Mouse (Mus musculus): ENCODE results near the gene Chodl. TPM values are rescaled to one million over a fixed set of nuclear protein-coding genes. Genes with fewer than 3 reads are reported as not detected.

Chodl gene
- total RNA-seq (2014; fragmentation: Nextera tagmentation) (not detected in 2 replicates), total RNA-seq (2017) (0.05 and 0.12 TPM in 2 replicates), polyA plus RNA-seq (2012) (not detected in 2 replicates)

DNA sequence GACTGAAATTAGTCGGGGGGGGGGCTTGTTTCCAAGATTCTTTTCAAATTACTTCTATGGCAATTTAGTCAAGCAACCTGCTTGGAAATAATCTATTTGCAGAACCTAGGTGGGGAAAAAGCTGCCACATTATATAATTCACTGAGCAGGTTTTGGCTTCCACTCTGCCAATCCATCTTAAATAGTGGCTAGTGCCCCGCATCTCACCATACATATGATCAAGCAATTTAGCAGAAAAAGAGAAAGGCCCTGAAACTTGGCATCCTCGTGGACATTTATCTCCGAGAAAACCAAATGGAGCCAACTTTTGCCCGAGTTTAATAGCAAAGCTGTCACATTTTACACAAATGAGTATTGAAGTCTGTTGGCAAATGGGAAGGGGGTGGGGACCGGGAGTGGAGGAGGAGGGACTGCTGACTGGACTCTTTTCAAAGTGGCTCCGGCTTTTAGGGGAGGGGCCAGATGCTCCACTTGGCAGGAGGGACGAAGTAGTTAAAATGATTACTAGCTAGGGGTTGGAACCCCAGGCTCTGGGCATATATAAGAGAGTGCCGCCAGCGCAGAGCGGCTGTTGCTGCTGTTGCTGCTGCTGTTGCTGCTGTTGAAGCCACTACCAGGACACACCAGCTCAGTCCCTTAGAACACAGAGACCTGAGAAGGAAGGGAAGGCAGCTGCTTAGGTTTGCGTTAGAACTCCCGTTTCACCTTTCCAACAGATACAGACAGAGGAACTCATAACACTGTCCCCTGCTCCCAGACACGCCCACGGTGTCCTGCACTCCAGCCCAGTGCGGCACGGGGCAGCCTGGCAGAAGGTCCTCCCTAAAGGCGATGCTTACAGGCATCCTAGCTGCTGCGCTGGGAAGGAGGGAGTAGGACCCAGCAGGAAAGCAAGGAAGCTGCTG lies at the start of gene Chodl:
Gene Chodl, plus strand, starts transcription at position 567 of the 905 bp plus-strand sequence.
- DNase-seq (ENCODE audit: low spot score) (no peak), ATAC-seq (ENCODE audit: extremely low read depth, insufficient number of reproducible peaks, low FRiP score, poor library complexity, severe bottlenecking) (no peak)
- Histone ChIP-seq H3K27me3 (ENCODE audit: insufficient read depth, low read length) (no peaks in the 10 kb centered on the region), H3K9me3 (replicated peaks) (peaks cover 13% of the 10 kb centered on the region), H3K4me3 (ENCODE audit: low read depth, low read length) (peak within 1 kb of the TSS; percentile 9; the same call in 1 of the 2 replicates), H3K4me1 (ENCODE audit: insufficient read depth, low read depth, low read length) (no peaks in the 10 kb centered on the region), H3K36me3 (replicated peaks) (no peaks in the 10 kb centered on the region)
- TF ChIP-seq GATA1 (IDR thresholded peaks at IDR 0.05; ENCODE audit: borderline replicate concordance, low read length) (no peak), GATA2 (IDR thresholded peaks at IDR 0.05; ENCODE audit: borderline replicate concordance, low read depth, low read length) (no peak), CTCF (IDR thresholded peaks at IDR 0.05; ENCODE audit: low read depth, low read length) (no peak), TAL1 (conservative IDR thresholded peaks at IDR 0.05; ENCODE audit: low read depth, low read length) (no peak), POLR2AphosphoS5 (IDR thresholded peaks at IDR 0.05; ENCODE audit: insufficient replicate concordance, low read depth, low read length) (no peak)

DNA sequence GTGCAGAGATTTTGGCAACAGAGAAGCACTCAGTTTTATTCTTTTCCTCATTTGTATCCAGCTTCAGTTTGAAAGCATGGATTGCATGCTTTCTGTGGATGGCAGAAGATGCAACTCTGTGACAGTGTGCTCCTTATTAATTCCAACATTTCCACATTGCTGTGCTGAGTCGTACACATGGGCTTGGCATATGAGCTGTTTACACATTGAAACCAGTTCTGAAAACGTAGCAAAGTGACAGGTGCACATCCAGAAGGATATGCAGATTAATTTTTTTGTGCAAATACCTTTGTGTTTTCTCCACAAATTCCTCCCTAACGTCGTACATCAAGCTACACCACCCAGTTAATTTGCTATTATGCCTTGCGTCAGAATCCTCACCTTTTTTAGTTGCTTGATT lies 8.1 kb upstream of the Chodl start:
- no peaks in the 10 kb centered on the region for H3K4me1 ChIP-seq (ENCODE audit: insufficient read depth, low read depth, low read length)
- TF ChIP-seq TAL1 (conservative IDR thresholded peaks at IDR 0.05; ENCODE audit: low read depth, low read length) (no peak), GATA1 (IDR thresholded peaks at IDR 0.05; ENCODE audit: borderline replicate concordance, low read length) (no peak), POLR2AphosphoS5 (IDR thresholded peaks at IDR 0.05; ENCODE audit: insufficient replicate concordance, low read depth, low read length) (no peak), GATA2 (IDR thresholded peaks at IDR 0.05; ENCODE audit: borderline replicate concordance, low read depth, low read length) (no peak), CTCF (IDR thresholded peaks at IDR 0.05; ENCODE audit: low read depth, low read length) (no peak)

DNA sequence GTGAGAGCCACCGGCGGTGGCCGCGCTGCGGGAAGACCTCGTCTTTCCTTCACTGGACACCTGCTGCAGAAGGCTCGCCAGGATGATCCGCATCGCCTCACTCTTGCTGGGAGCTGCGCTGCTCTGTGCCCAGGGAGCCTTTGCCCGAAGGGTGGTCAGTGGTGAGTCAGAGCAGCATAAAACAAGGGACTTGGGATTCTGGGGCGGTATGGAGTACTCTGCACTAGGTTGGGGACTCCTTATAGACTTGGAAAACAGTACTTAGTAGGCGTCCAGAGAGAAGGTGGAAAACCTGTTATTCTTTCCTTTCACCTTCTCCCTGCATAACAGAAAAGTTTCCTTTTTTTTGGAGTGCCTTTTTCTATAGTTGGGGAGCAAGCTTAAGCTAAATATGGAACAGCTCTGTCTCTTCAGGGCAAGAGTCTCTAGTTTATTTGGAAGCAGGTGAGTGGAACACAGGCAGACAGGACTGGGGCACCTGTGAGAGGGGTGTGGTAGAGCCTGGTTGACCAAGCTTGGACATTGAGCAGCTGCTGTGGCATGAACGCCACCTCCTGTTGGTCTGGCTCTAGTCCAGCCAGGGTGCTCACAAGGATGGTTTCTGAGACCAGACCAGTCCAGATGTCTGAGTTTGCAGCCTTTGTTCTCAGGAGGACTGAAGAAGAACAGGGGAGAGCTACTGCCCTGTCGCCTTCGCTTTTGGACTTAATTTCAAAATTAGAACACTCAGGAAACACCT lies 708 bp downstream of the Chodl start:
- H3K4me3 ChIP-seq (ENCODE audit: low read depth, low read length) = peak overlapping the region; percentile 9; the same call in 1 of the 2 replicates
- ATAC-seq (ENCODE audit: extremely low read depth, insufficient number of reproducible peaks, low FRiP score, poor library complexity, severe bottlenecking) (no peak; the same call in 1 of the 2 replicates), DNase-seq (ENCODE audit: low spot score) (no peak)
- H3K27me3 ChIP-seq (ENCODE audit: insufficient read depth, low read length) = no peaks in the 10 kb centered on the region
- TF ChIP-seq POLR2AphosphoS5 (IDR thresholded peaks at IDR 0.05; ENCODE audit: insufficient replicate concordance, low read depth, low read length) (no peak), GATA2 (IDR thresholded peaks at IDR 0.05; ENCODE audit: borderline replicate concordance, low read depth, low read length) (no peak), GATA1 (IDR thresholded peaks at IDR 0.05; ENCODE audit: borderline replicate concordance, low read length) (no peak), TAL1 (conservative IDR thresholded peaks at IDR 0.05; ENCODE audit: low read depth, low read length) (no peak), CTCF (IDR thresholded peaks at IDR 0.05; ENCODE audit: low read depth, low read length) (no peak)
- H3K9me3 ChIP-seq (replicated peaks) = peaks cover 13% of the 10 kb centered on the region
- H3K4me1 ChIP-seq (ENCODE audit: insufficient read depth, low read depth, low read length) = no peaks in the 10 kb centered on the region
- no peaks in the 10 kb centered on the region for H3K36me3 ChIP-seq (replicated peaks)

More for the DNA sequence above, 8.1 kb upstream of the Chodl start:
- Histone ChIP-seq H3K4me3 (ENCODE audit: low read depth, low read length) (no peak overlapping the region), H3K36me3 (replicated peaks) (no peaks in the 10 kb centered on the region), H3K9me3 (replicated peaks) (peaks cover 5% of the 10 kb centered on the region; the same call in 1 of the 2 replicates), H3K27me3 (ENCODE audit: insufficient read depth, low read length) (no peaks in the 10 kb centered on the region)
- DNase-seq (ENCODE audit: low spot score) = no peak
- no peak for ATAC-seq (ENCODE audit: extremely low read depth, insufficient number of reproducible peaks, low FRiP score, poor library complexity, severe bottlenecking)

DNA sequence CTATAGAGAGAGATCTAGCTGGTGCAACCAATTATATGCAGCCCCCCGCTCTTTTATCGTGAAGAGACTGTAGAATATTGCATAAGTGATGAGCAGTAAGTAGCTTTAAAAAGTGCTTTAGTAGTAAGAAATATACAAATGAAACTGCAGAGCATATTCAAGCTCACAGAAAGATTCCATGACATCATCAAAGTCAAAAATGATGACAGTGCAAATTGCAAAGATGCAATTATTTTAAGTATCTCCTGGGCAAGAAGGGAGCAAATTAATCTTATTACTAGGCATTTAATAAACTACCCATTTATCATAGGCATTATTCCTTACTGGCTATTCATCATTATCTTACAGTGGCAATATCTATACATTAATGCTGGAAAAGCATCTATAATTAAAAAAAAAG lies 3.5 kb downstream of the Chodl start:
- ATAC-seq (ENCODE audit: extremely low read depth, insufficient number of reproducible peaks, low FRiP score, poor library complexity, severe bottlenecking) = no peak
- no peaks in the 10 kb centered on the region for H3K4me1 ChIP-seq (ENCODE audit: insufficient read depth, low read depth, low read length)
- no peak for TF ChIP-seq GATA2 (IDR thresholded peaks at IDR 0.05; ENCODE audit: borderline replicate concordance, low read depth, low read length)
- TF ChIP-seq POLR2AphosphoS5 (IDR thresholded peaks at IDR 0.05; ENCODE audit: insufficient replicate concordance, low read depth, low read length) = no peak
- TF ChIP-seq CTCF (IDR thresholded peaks at IDR 0.05; ENCODE audit: low read depth, low read length) = no peak
- no peak for TF ChIP-seq TAL1 (conservative IDR thresholded peaks at IDR 0.05; ENCODE audit: low read depth, low read length)
- no peak for TF ChIP-seq GATA1 (IDR thresholded peaks at IDR 0.05; ENCODE audit: borderline replicate concordance, low read length)
- no peaks in the 10 kb centered on the region for H3K27me3 ChIP-seq (ENCODE audit: insufficient read depth, low read length)
- H3K4me3 ChIP-seq (ENCODE audit: low read depth, low read length) = no peak overlapping the region
- H3K9me3 ChIP-seq (replicated peaks) = peaks cover 16% of the 10 kb centered on the region
- no peaks in the 10 kb centered on the region for H3K36me3 ChIP-seq (replicated peaks)
- no peak for DNase-seq (ENCODE audit: low spot score)

DNA sequence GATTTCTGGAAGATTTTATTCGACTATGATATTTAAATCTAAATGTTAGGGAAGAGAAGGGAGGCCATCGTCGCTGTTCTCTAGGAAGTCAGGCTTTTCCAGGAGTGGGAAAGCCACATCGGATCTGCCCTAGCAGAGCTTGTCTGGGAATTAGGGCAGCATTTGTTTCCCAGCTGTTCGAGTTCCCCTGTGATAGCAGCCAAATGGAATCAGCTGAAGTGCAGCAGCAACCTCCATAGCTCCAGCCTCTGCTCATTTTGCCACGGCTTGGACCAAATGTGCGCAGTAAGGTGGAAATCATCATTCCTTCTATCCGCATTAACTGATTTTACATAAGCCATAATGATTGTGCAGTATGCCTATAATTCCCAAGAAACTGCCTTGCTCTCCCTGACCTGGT lies 7.0 kb downstream of the Chodl start:
- no peak for ATAC-seq (ENCODE audit: extremely low read depth, insufficient number of reproducible peaks, low FRiP score, poor library complexity, severe bottlenecking)
- no peaks in the 10 kb centered on the region for H3K27me3 ChIP-seq (ENCODE audit: insufficient read depth, low read length)
- no peak for TF ChIP-seq POLR2AphosphoS5 (IDR thresholded peaks at IDR 0.05; ENCODE audit: insufficient replicate concordance, low read depth, low read length)
- no peak for TF ChIP-seq TAL1 (conservative IDR thresholded peaks at IDR 0.05; ENCODE audit: low read depth, low read length)
- TF ChIP-seq CTCF (IDR thresholded peaks at IDR 0.05; ENCODE audit: low read depth, low read length) = no peak
- TF ChIP-seq GATA1 (IDR thresholded peaks at IDR 0.05; ENCODE audit: borderline replicate concordance, low read length) = no peak
- no peak for TF ChIP-seq GATA2 (IDR thresholded peaks at IDR 0.05; ENCODE audit: borderline replicate concordance, low read depth, low read length)
- H3K4me3 ChIP-seq (ENCODE audit: low read depth, low read length) = no peak overlapping the region
- no peak for DNase-seq (ENCODE audit: low spot score)
- H3K9me3 ChIP-seq (replicated peaks) = peaks cover 3% of the 10 kb centered on the region; the same call in 1 of the 2 replicates
- H3K4me1 ChIP-seq (ENCODE audit: insufficient read depth, low read depth, low read length) = no peaks in the 10 kb centered on the region
- no peaks in the 10 kb centered on the region for H3K36me3 ChIP-seq (replicated peaks)

Measured in G1E (cell line).